ENCODE assay signal across 8 mouse cellular contexts in genomic region chr4:115827888-115828571, GRCm38 (mm10). TPM values are rescaled to one million over a fixed set of nuclear protein-coding genes. Genes with fewer than 3 reads are reported as not detected.
A peak's percentile ranks its signal among the peaks of the same experiment; 100 is the strongest.
DNase-seq lines count a peak whose midpoint lies in the region; ATAC-seq lines count a peak whose summit lies in the region.

TSS of gene Mob3c (plus strand) at chr4:115828092.

- H3K4me3 ChIP-seq in embryonic facial prominence, embryonic 11.5 days (ENCODE audit: low read depth, low read length): peak within 1 kb of the TSS; percentile 75
- H3K4me3 ChIP-seq in liver, embryonic 12.5 days: peak within 1 kb of the TSS; percentile 86

- peak within 1 kb of the TSS; percentile 69 for H3K9ac ChIP-seq in embryonic facial prominence, embryonic 11.5 days (replicated peaks; ENCODE audit: low read length)
- H3K9ac ChIP-seq in liver, embryonic 12.5 days: peak within 1 kb of the TSS; percentile 88

- under 1% methylated on average over 56 of the region's 57 CpGs for WGBS in embryonic facial prominence, embryonic 11.5 days
- under 1% methylated on average over 57 of the region's 57 CpGs for WGBS in liver, embryonic 12.5 days (ENCODE audit: insufficient replicate concordance)

- peak; percentile 89 for ATAC-seq in embryonic facial prominence, embryonic 11.5 days (replicated peaks; ENCODE audit: insufficient number of reproducible peaks, low FRiP score, low TSS enrichment, low read depth)
- ATAC-seq in liver, embryonic 12.5 days: peak; percentile 91

- H3K36me3 ChIP-seq in embryonic facial prominence, embryonic 11.5 days (replicated peaks; ENCODE audit: control insufficient read depth, insufficient read depth, low read depth, low read length): no peaks in the 10 kb centered on the region
- peaks cover 24% of the 10 kb centered on the region for H3K36me3 ChIP-seq in liver, embryonic 12.5 days

- peak within 1 kb of the TSS; percentile 85 for H3K4me2 ChIP-seq in embryonic facial prominence, embryonic 11.5 days (ENCODE audit: low read depth, low read length)
- peak within 1 kb of the TSS; percentile 93 for H3K4me2 ChIP-seq in liver, embryonic 12.5 days

- no peaks in the 10 kb centered on the region for H3K4me1 ChIP-seq in embryonic facial prominence, embryonic 11.5 days (ENCODE audit: control insufficient read depth, insufficient read depth, low read length)
- H3K4me1 ChIP-seq in liver, embryonic 12.5 days: peaks cover 81% of the 10 kb centered on the region

- peak; percentile 88 for DNase-seq in A20 (ENCODE audit: low read depth, low spot score)
- peak; percentile 90 for DNase-seq in adrenal gland, postnatal 10 days
- peak; percentile 85 for DNase-seq in embryonic facial prominence, embryonic 11.5 days (ENCODE audit: low spot score)
- peak; percentile 99 for DNase-seq in heart, adult 11 months
- peak; percentile 88 for DNase-seq in kidney, adult 11 months
- DNase-seq in naive thymus-derived CD4-positive, alpha-beta T cell, adult 2 months (ENCODE audit: low read depth): peak; percentile 66
- DNase-seq in spleen, postnatal 4 days (ENCODE audit: low spot score in 2 of 2): peak; percentile 70 to 86

- peaks cover 3% of the 10 kb centered on the region; the same call in 1 of the 2 replicates for H3K27me3 ChIP-seq in embryonic facial prominence, embryonic 11.5 days (ENCODE audit: control insufficient read depth, insufficient read depth, low read length)
- H3K27me3 ChIP-seq in liver, embryonic 12.5 days (replicated peaks): no peaks in the 10 kb centered on the region

- H3K27ac ChIP-seq in embryonic facial prominence, embryonic 11.5 days (replicated peaks; ENCODE audit: low read depth, low read length): no peak within 1 kb of the TSS
- peak within 1 kb of the TSS; percentile 88 for H3K27ac ChIP-seq in liver, embryonic 12.5 days

- H3K9me3 ChIP-seq in embryonic facial prominence, embryonic 11.5 days (replicated peaks; ENCODE audit: control insufficient read depth, low read length): no peaks in the 10 kb centered on the region
- no peaks in the 10 kb centered on the region for H3K9me3 ChIP-seq in liver, embryonic 12.5 days (replicated peaks)

RNA-seq across cellular contexts. Expression of gene Mob3c, which starts in this region (rescaled TPM):
- 10 to 100 TPM; 13.8 to 15.1 TPM for total RNA-seq in adrenal gland, postnatal 10 days (2021)
- 2.8 and 4.6 TPM in 2 replicates for polyA plus RNA-seq in embryonic facial prominence, embryonic 11.5 days (2014; fragmentation: Nextera tagmentation; extraction: Ambion mirVana)
- polyA plus RNA-seq in liver, embryonic 12.5 days (2016; fragmentation: Nextera tagmentation; extraction: Ambion mirVana): 7.4 and 8.3 TPM in 2 replicates
